Mouse (Mus musculus) ovary, postnatal 14 days (tissue): Measurements from ENCODE around the gene Acnat2.
"Not testable (repeated sequence)": the region's sequence is repeated elsewhere in the genome, so short reads cannot be mapped to it uniquely, and the experiment has no call there.

Source experiments
- DNase-seq: peaks from one replicate; pipeline ENCODE4 v3.0.0; 2022; ENCODE audit warnings: low spot score

Acnat2 gene

DNA sequence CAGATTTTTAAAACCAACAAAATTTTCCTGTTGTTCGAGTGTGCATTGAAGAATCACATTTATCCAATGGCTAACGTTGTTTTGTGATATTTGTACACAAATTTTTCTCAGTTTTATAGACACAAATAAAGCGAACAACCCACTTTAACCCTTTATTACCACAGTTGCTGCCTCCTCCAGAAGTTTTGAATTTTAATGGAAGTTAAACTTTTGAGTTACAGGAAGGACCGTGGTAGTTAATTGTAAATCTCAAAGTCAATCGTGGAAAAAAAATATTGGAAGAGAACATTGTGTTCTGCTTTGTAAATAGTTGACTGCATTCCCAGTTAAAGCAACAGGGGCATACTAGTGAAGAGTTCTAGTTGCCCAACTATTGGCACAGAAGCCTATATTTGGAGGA is at the start of gene Acnat2:
Gene Acnat2, minus strand, starts transcription at position 195 of the 400 bp plus-strand sequence.
- DNase-seq = not testable (repeated sequence)

DNA sequence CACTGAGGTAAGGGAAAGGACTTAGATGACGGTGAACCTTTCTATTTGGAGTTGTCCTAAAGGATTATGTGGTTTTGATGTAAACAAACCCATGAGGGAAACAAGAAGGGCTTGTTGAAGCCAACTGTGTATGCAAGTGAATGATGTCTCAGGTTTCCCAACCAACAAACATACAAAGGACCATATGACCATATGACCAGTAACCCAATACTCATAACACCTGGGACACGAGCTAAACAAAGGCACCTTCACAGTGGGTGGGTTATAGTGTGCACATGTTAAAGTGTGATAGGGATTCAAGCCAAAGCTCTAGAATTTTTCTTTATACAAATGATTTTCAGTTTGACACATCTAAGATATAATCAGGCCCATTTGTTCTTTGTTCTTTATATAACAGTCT is 48.2 kb upstream of the Acnat2 start:
- DNase-seq = no peak

DNA sequence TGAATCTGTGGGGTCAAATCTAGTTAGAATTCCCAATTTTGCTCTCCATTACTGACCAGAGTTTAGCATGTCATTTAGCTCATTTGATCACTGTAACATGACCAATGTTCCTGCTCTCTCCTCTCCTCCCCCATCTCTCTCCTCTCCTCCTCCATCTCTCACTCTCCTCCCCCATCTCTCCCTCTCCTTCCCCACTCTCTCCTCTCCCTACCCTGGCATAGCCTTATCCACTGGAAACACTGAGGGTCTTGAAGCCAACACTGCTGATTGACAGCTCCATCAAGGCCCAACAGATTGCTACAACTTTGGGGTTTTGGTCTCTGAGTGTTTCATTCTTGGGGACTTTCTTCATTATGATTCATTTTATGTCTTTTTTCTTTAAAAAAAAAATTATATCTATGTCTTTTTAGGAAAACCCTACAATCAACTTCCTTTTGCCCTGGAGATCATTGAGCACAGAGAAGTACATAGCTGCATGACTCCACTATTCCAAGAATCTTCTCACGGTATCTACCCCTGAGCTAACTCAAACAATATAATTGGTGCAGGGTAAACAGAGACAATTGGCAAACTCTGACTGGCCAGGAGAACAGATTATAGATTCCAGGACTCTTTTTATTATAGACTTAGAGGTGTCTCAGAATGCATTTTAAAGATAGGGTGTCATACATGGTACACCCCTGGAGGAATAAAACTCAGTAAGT is 44.0 kb upstream of the Acnat2 start:
- DNase-seq = no peak

DNA sequence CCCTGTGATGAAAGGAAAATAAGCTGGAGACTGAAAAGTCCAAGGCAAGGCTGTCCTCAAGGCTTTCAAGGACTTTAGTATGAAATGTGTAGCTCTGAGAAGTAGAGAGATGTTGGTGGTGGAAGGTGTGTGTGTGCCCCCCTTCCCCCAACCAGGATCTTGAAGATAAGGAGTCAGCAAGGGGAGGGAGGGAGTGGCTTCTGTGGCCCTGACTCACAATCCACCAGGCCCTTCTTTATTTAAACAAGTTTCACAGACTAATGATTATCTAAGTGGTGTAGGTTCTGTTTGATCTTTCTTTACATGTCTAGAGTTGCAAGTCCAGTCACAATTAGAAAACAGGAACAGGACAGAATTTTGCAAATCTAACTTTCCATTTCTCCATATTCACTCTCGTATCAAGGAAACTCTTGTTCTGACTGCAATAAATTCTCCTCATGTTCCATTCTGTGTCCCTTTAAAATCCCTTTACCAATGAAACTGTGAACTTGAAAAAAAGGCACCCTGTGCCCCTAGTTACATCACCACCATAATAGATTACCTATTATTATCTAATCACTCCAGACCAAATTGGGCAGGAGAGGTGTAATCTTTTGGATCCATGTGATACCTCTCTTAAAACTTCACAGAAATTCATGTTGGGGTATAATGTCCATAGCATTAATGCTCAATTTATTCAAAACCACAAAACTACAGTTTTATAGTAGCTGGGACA is 43.3 kb upstream of the Acnat2 start:
- not testable (repeated sequence) for DNase-seq

DNA sequence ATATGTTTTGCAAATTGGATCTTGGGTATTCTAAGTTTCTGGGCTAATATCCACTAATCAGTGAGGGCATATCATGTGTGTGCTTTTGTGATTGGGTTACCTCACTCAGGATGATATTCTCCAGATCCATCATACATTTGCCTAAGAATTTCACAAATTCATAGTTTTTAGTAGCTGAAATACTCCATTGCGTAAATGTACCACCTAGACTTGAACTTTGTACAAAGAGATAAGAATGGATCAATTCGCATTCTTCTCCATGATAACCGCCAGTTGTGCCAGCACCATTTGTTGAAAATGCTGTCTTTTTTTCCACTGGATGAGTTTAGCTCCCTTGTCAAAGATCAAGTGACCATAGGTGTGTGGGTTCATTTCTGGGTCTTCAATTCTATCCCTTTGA is 29.0 kb upstream of the Acnat2 start:
- not testable (repeated sequence) for DNase-seq

DNA sequence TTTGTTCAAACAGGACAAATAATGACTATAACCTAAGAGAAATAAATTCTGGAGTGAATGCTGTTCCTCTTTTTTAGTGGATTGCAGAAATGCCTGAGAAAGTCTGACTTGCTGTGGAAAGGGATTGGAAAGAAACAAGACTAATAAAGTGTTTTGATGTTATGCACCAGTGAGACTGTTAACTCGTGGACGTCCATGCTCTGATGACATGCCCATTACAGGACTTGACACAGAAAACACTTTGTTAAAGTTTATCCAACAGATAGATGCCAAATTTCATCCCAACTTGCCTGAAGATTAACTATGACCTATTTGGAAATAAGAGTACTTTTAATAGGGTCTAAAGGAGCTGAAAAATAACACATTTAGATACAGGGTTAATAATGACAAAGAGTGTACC is 2.2 kb upstream of the Acnat2 start:
- DNase-seq = not testable (repeated sequence)

DNA sequence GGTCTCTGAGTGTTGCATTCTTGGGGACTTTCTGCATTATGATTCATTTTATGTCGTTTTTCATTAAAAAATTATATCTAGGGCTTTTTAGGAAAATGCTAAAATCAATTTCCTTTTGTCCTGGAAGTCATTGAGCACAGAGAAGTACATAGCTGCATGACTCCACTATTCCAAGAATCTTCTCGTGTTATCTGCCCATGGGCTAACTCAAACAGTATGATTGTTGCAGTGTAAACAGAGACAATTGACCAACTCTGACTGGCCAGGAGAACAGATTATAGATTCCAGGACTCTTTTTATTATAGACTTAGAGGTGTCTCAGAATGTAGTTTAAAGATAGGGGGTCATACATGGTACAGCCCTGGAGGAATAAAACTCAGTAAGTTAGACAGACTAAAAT is 21.1 kb downstream of the Acnat2 start:
- DNase-seq = no peak

DNA sequence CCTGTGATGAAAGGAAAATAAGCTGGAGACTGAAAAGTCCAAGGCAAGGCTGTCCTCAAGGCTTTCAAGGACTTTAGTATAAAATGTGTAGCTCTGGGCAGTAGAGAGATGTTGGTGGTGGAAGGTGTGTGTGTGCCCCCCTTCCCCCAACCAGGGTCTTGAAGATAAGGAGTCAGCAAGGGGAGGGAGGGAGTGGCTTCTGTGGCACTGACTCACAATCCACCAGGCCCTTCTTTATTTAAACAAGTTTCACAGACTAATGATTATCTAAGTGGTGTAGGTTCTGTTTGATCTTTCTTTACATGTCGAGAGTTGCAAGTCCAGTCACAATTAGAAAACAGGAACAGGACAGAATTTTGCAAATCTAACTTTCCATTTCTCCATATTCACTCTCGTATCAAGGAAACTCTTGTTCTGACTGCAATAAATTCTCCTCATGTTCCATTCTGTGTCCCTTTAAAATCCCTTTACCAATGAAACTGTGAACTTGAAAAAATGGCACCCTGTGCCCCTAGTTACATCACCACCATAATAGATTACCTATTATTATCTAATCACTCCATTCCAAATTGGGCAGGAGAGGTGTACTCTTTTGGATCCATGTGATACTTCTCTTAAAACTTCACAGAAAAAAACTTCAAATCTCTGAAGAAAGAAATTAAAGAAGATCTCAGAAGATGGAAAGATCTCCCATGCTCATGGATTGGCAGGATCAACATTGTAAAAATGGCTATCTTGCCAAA is 24.2 kb downstream of the Acnat2 start:
- not testable (repeated sequence) for DNase-seq

DNA sequence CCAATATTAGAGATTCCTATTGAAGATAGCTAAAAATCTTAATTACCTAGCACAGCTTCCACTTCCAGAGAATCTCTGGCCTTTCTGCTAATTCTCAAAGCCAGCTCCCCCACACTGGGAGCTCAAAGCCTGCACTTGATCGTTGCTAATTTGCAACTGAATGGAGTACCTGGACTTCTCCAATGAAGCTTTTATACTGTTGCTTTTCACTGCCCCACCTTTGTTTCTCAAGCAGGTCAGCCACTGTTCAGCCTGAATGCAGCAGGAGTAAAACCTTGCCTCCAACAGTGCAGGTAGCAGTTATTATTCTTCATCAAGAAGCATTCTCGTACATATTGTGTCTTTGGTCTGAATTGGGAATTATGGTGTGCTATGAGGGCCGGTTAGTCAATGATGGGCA is 39.9 kb downstream of the Acnat2 start:
- DNase-seq = not testable (repeated sequence)

DNA sequence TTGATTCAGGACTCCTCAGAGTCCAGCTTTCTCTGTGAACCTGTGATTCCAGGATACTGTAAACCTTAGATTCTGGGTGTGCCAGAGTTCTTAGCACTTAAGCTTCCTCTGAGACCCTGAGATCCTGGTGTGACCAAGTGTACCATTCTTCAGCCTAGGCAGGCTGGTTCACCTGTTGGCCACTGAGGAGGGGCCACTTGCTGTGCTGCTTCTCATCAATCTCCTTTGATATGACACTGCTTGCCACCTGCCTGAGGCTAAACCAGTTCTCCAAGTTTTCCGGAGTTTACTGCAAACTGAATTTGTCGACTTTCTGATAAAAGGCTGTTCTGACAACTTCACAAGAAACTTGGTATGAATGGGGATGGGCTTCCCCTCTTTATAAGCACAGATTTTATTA is 50.9 kb downstream of the Acnat2 start:
- DNase-seq = no peak

DNA sequence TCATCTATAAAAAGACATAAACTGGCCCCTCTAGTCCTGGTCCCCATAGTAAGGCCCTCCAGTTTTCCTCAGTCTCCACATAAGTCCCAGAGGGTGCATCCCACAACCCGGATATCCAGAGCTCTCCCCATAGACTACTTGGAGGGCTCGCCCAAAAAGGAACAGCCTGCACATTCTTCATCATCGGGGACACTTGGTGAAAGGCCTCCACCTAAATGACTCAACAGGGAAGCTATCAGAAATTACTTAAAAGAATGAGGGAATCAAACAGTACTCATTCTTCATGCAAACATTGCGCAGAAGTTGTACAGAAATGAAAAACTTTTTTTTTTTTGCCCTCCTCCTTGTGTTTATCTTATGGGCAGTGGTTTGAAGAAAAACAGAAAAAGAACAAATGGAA is 57.5 kb downstream of the Acnat2 start:
- no peak for DNase-seq

DNA sequence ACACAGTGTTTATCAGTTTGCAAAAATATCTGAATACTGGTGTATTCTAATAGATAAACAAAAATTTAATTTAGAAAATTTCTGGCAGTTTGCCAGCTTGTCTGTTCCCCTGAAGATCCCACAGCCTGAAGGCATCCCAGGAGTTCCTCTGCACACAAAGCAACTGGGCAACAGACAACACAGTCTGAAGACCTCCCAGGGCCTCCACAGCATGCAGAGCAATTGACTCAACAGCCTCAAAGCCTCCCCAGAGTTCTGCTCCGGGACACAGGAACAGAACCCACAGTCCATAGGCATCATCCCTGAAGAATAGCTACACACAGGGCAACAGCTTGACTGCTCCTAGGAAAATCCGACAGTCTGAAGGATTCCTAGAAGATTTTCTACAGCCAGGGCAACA is 59.3 kb downstream of the Acnat2 start:
- DNase-seq = no peak

DNA sequence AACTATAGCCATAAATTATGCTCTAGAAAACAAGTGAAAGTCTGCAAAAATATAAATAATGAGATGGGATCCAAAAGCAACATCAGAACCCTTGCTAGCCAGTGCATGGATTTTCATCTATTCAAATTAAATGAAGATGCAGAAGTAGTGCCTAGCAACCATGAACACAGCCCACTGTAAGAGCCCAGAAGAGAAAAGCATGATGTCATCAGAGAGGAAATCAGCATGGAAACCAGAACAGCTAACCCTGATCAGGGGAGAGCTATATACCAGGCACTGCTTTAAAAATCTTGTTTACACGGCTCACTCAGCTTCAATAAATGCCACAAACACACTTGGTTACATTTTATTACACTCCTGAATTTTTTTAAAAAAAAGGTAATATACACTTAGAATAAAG is 60.0 kb downstream of the Acnat2 start:
- DNase-seq = not testable (repeated sequence)

DNA sequence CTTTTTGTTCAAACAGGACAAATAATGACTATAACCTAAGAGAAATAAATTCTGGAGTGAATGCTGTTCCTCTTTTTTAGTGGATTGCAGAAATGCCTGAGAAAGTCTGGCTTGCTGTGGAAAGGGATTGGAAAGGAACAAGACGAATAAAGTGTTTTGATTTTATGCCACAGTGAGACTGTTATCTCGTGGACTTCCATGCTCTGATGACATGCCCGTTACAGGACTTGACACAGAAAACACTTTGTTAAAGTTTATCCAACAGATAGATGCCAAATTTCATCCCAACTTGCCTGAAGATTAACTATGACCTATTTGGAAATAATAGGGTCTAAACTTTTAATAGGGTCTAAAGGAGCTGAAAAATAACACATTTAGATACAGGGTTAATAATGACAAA is 67.9 kb downstream of the Acnat2 start:
- DNase-seq = not testable (repeated sequence)

DNA sequence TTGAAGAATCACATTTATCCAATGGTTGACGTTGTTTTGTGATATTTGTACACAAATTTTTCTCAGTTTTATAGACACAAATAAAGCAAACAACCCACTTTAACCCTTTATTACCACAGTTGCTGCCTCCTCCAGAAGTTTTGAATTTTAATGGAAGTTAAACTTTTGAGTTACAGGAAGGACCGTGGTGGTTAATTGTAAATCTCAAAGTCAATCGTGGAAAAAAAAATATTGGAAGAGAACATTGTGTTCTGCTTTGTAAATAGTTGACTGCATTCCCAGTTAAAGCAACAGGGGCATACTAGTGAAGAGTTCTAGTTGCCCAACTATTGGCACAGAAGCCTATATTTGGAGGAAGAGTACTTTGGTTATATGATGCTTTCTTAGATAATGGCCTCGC is 70.0 kb downstream of the Acnat2 start:
- DNase-seq = not testable (repeated sequence)
